Mouse (Mus musculus): Measurements from ENCODE around the gene Hmces. TPM values are rescaled to one million over a fixed set of nuclear protein-coding genes. Genes with fewer than 3 reads are reported as not detected.

The Hmces gene
- polyA plus RNA-seq, 1 experiment, result 14.9 TPM

DNA sequence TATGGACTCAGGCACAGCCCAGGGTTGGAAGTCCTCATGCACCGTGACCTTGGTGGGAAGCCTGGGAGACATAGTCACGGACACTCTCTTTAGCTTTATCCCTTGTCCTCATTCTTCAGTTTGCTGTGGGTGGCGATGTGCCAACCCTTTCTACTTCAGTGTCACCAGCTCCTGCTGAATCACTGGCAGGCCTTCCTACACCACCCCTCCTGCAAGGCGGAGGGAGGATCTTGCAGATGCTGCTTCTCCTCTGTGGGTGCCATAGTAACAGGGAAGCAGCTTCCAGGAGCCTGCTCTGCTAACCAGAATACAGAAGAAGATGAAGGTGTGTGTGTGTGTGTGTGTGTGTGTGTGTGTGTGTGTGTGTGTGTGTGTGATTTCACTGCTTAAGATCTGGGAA is 30.9 kb upstream of the Hmces start:
- H3K27ac ChIP-seq (ENCODE audit: control insufficient read depth, insufficient read depth, low read depth, low read length), result no peak overlapping the region
- H3K36me3 ChIP-seq (ENCODE audit: control insufficient read depth, insufficient read depth, low read length), result no peaks in the 10 kb centered on the region
- TF ChIP-seq CTCF (IDR thresholded peaks at IDR 0.05; ENCODE audit: control insufficient read depth, insufficient read depth, insufficient replicate concordance, low read depth, low read length), result no peak
- TF ChIP-seq POLR2A (IDR thresholded peaks at IDR 0.05; ENCODE audit: control insufficient read depth, low read depth, low read length), result no peak
- H3K4me3 ChIP-seq (ENCODE audit: control insufficient read depth, low read depth, low read length), result no peak overlapping the region
- no peaks in the 10 kb centered on the region for H3K27me3 ChIP-seq (ENCODE audit: control insufficient read depth, insufficient read depth, low read length)
- H3K4me1 ChIP-seq (ENCODE audit: control insufficient read depth, insufficient read depth, low read length), result peaks cover 7% of the 10 kb centered on the region

DNA sequence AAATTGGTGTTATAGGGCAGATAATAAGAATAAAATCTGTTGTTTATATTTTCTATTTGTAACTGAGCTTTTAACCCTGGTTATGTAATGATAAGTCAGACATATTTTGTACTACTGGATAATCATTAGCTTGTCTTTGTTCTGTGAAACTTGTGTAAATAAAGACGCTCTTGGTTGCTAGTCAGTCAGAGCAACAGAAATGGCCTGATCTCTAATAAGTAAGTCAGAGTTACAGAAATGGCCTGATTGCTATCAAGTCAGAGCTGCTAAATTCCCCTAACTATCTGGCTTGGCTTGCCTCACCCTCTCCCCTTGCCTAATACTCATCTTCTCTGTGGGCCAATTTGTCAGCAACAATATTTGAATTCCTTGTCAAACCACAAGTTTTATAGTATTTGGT is 27.0 kb upstream of the Hmces start:
- Histone ChIP-seq H3K27ac (ENCODE audit: control insufficient read depth, insufficient read depth, low read depth, low read length) (no peak overlapping the region), H3K36me3 (ENCODE audit: control insufficient read depth, insufficient read depth, low read length) (peaks cover 3% of the 10 kb centered on the region), H3K4me1 (ENCODE audit: control insufficient read depth, insufficient read depth, low read length) (peaks cover 7% of the 10 kb centered on the region), H3K27me3 (ENCODE audit: control insufficient read depth, insufficient read depth, low read length) (no peaks in the 10 kb centered on the region), H3K4me3 (ENCODE audit: control insufficient read depth, low read depth, low read length) (no peak overlapping the region)
- TF ChIP-seq POLR2A (IDR thresholded peaks at IDR 0.05; ENCODE audit: control insufficient read depth, low read depth, low read length) (no peak), CTCF (IDR thresholded peaks at IDR 0.05; ENCODE audit: control insufficient read depth, insufficient read depth, insufficient replicate concordance, low read depth, low read length) (no peak)

DNA sequence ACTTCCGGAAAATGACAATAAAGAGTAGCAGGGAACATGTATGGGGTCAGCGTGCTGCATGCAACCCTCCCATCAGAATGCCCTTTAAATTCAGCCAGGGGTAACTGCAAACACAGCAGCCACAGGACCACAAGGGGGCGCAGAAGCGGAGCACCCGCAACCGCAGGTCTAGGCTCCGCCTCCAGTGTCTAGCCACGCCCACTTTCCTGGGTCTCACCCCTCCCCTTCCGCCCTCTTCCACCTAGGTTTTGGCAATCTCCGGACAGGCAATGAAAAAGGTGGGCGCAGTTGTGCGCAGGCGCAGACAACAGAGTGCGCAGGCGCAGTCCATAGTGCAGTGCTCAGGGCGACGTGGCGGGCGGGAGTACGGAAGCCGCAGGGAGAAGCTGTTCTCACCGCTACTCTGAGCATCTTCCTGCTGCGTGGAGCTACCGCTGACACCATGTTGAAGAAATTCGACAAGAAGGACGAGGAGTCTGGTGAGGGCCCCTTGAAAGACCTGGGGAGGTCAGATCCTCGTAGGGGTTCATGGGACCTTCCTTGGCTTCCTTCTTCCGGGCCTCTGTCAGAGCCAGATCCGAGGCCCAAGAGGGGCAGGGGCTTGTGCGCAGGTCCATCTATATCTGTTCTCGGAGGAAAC is 26.0 kb upstream of the Hmces start, which contains the start of gene Copg1:
Copg1 (plus strand) TSS at position 221 of the 640 bp plus-strand sequence.
- Histone ChIP-seq H3K27ac (ENCODE audit: control insufficient read depth, insufficient read depth, low read depth, low read length) (peak within 1 kb of the TSS; percentile 67), H3K27me3 (ENCODE audit: control insufficient read depth, insufficient read depth, low read length) (no peaks in the 10 kb centered on the region), H3K36me3 (ENCODE audit: control insufficient read depth, insufficient read depth, low read length) (peaks cover 3% of the 10 kb centered on the region), H3K4me3 (ENCODE audit: control insufficient read depth, low read depth, low read length) (peak within 1 kb of the TSS; percentile 96), H3K4me1 (ENCODE audit: control insufficient read depth, insufficient read depth, low read length) (peaks cover 7% of the 10 kb centered on the region)
- TF ChIP-seq CTCF (IDR thresholded peaks at IDR 0.05; ENCODE audit: control insufficient read depth, insufficient read depth, insufficient replicate concordance, low read depth, low read length), result peak; percentile 86
- TF ChIP-seq POLR2A (IDR thresholded peaks at IDR 0.05; ENCODE audit: control insufficient read depth, low read depth, low read length), result peak; percentile 87

DNA sequence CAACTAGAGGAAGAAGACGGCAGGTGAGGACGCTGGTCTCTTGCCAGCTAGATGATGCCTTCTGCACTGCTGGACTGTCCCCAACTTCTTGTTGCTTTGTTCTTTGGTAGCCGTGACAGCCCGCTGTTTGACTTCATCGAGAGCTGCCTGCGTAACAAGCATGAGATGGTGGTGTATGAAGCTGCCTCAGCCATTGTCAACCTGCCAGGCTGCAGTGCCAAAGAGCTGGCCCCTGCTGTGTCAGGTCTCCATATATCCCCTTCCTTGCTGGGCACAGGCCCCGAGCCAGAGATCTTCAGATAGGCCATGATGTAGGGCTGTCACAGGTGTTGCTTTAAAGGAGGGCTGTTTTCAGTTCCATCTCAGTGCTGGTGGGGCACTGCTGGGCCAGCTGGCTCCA is 19.8 kb upstream of the Hmces start:
- no peaks in the 10 kb centered on the region for H3K4me1 ChIP-seq (ENCODE audit: control insufficient read depth, insufficient read depth, low read length)
- no peak for TF ChIP-seq POLR2A (IDR thresholded peaks at IDR 0.05; ENCODE audit: control insufficient read depth, low read depth, low read length)
- no peak for TF ChIP-seq CTCF (IDR thresholded peaks at IDR 0.05; ENCODE audit: control insufficient read depth, insufficient read depth, insufficient replicate concordance, low read depth, low read length)
- H3K27ac ChIP-seq (ENCODE audit: control insufficient read depth, insufficient read depth, low read depth, low read length), result no peak overlapping the region
- H3K4me3 ChIP-seq (ENCODE audit: control insufficient read depth, low read depth, low read length), result no peak overlapping the region
- no peaks in the 10 kb centered on the region for H3K27me3 ChIP-seq (ENCODE audit: control insufficient read depth, insufficient read depth, low read length)
- H3K36me3 ChIP-seq (ENCODE audit: control insufficient read depth, insufficient read depth, low read length), result peaks cover 3% of the 10 kb centered on the region

DNA sequence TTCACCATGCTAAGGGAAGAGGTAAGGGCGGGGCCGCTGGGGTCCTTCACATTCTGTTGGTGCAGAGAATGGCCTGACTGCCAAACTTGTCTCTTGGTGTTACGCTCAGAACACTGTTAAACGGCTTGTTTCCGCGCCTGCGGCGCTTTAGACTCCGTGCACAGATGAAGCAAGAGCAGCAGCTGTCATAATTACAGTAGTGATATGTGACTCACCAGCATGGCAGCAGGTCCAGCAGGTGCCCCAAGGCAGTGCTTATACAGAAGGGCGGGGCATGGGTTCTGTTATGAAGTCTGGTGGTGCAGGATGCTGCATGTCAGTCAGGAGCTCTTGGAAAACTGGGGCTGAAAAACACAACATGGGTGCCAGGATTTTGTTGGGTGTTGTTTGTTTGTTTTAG is 15.7 kb upstream of the Hmces start:
- no peaks in the 10 kb centered on the region for H3K27me3 ChIP-seq (ENCODE audit: control insufficient read depth, insufficient read depth, low read length)
- TF ChIP-seq POLR2A (IDR thresholded peaks at IDR 0.05; ENCODE audit: control insufficient read depth, low read depth, low read length) (no peak), CTCF (IDR thresholded peaks at IDR 0.05; ENCODE audit: control insufficient read depth, insufficient read depth, insufficient replicate concordance, low read depth, low read length) (no peak)
- H3K36me3 ChIP-seq (ENCODE audit: control insufficient read depth, insufficient read depth, low read length), result peaks cover 1% of the 10 kb centered on the region; the same call in 1 of the 2 replicates
- no peak overlapping the region for H3K4me3 ChIP-seq (ENCODE audit: control insufficient read depth, low read depth, low read length)
- H3K4me1 ChIP-seq (ENCODE audit: control insufficient read depth, insufficient read depth, low read length), result no peaks in the 10 kb centered on the region
- H3K27ac ChIP-seq (ENCODE audit: control insufficient read depth, insufficient read depth, low read depth, low read length), result no peak overlapping the region

DNA sequence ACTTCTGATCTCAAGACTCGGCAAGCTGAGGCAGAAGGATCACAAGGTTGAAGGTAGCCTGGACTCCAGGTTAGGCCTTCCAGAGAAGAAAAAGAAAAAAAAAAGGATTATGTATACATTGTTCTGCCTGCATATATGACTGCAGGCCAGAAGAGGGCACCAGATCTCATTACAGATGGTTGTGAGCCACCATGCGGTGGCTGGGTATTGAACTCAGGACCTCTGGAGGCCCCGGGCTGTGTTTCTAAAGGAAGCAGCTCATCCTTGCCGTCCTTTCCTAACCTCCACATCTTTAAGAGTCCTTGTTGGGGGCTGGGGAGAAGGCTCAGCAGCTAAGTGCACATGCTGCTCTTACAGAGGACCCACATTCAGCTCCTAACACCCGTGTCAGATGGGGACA is 7.1 kb upstream of the Hmces start:
- no peaks in the 10 kb centered on the region for H3K27me3 ChIP-seq (ENCODE audit: control insufficient read depth, insufficient read depth, low read length)
- no peak overlapping the region for H3K27ac ChIP-seq (ENCODE audit: control insufficient read depth, insufficient read depth, low read depth, low read length)
- no peak for TF ChIP-seq POLR2A (IDR thresholded peaks at IDR 0.05; ENCODE audit: control insufficient read depth, low read depth, low read length)
- TF ChIP-seq CTCF (IDR thresholded peaks at IDR 0.05; ENCODE audit: control insufficient read depth, insufficient read depth, insufficient replicate concordance, low read depth, low read length), result no peak
- H3K4me1 ChIP-seq (ENCODE audit: control insufficient read depth, insufficient read depth, low read length), result no peaks in the 10 kb centered on the region
- H3K36me3 ChIP-seq (ENCODE audit: control insufficient read depth, insufficient read depth, low read length), result peaks cover 2% of the 10 kb centered on the region
- no peak overlapping the region for H3K4me3 ChIP-seq (ENCODE audit: control insufficient read depth, low read depth, low read length)

DNA sequence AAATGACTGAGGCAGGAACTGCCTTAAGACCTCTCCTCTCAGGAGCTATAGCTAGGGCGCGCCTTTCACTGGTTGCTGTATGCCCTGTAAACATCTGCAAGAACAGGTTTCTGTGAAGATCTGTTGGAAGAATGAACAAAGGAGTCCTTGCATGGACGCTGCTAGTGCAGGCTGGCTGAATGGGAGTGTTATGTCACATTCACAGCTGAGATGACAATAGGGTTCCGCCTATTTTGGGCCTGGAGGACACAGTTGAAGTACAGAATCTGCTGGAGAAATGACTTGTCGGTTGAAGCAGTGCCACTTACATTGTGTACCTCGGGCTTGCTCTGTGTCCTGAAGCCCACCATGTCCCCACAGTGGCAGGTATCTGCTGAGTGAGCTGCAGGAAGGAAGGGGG is 4.6 kb upstream of the Hmces start:
- Histone ChIP-seq H3K36me3 (ENCODE audit: control insufficient read depth, insufficient read depth, low read length) (no peaks in the 10 kb centered on the region; the same call in none of the 2 replicates), H3K4me1 (ENCODE audit: control insufficient read depth, insufficient read depth, low read length) (peaks cover 2% of the 10 kb centered on the region), H3K27me3 (ENCODE audit: control insufficient read depth, insufficient read depth, low read length) (no peaks in the 10 kb centered on the region), H3K4me3 (ENCODE audit: control insufficient read depth, low read depth, low read length) (no peak overlapping the region), H3K27ac (ENCODE audit: control insufficient read depth, insufficient read depth, low read depth, low read length) (no peak overlapping the region)
- no peak for TF ChIP-seq POLR2A (IDR thresholded peaks at IDR 0.05; ENCODE audit: control insufficient read depth, low read depth, low read length)
- TF ChIP-seq CTCF (IDR thresholded peaks at IDR 0.05; ENCODE audit: control insufficient read depth, insufficient read depth, insufficient replicate concordance, low read depth, low read length), result no peak

All from testis, adult 2 months (tissue).